Mouse (Mus musculus): ENCODE data around the gene Rimklb.
A peak's percentile ranks its signal among the peaks of the same experiment; 100 is the strongest.
"Not testable (repeated sequence)": the region's sequence is repeated elsewhere in the genome, so short reads cannot be mapped to it uniquely, and the experiment has no call there.

Gene Rimklb

DNA sequence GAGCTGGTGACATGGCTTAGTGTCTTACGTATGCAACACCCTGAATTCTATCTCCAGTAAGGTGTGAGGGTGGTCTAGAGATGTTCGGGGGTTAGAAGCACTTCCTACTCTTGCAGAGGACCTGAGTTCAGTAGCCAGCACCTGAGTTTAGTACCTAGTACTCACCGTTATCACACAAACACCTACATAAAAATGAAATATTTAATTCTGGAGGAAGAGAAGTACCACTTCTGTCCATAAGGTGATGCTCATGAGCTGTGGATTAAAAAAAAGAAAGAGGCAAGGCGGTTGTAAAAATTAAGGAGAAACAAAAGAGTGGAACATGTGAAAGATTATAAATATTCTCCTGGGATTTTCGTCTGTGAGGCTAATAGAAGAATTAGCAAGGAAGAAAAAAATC is 2.1 kb downstream of the Rimklb start:
- peak; percentile 41 for DNase-seq (ENCODE audit: low read depth, low spot score)

DNA sequence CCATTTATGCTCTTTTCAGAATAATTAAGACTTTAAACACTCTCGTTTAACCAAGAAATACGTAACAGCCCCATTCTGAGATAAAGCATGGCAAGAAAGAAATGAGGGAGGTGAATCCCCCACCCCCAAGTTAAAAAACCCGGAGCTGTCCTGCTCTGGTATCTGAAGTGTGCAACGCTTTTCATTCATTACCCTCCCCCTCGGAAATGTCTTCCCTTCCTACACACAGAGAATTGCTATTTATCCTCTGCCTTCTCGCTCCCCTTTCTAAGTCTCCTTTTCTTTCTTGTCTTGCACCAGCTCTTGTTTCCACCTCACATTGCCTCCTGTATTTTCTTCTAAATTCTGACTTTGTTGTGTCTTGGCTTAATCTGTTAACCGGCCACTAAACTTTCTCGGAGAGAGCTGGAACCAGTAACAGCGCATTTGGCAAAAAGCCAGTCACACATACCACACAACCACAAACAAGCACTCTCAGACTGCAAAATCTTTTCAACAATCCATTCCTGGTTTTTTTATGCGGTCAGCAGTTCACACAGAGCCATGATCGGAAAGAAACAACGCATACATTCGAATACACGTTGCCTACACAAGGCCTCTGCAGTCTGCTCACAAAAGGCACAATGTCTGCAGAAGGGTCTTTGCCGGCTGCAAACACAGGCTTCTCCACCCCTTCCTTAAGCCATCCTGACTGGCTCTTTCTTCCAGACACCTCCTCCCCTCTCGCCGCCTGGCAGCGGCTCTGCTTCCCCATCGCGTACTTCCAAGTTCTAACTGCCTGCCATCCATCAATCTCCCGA is 3.3 kb downstream of the Rimklb start:
- DNase-seq (ENCODE audit: low read depth, low spot score) = peak; percentile 73

DNA sequence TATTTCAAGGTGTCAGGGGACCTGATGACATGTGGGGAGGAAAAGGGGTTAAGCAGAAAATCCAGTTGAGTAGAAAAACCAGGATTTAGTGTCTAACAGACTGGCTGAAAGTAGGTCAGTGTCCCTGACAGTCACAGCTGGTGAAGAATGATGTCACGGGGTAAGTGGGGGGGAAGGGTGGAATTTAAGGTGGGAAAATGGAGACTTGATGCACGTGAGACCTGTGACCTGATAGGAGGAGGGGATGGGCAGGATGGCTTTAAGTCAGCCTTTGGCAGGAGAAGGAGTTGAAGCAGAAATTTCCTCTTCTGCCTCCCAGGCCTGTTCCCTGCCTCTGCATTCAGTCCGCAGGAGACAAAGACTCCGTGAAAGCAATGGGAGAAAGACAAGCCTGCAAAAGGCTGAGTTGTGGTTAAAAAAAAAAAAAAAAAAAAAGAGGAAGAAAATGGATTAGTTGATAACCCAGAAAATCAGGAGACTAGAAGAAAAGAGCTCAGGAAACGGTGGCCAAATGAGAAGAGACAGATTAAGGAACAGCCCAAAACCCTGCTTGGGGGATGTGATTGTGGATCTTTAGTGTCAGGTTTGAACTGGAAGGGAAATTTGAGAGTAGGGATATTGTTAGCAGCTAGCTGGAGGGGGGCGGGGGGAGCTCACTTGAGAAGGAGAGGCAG is 4.6 kb downstream of the Rimklb start:
- DNase-seq (ENCODE audit: low read depth, low spot score) = peak; percentile 57

GRCm38 (mm10) chr6:122492479-122492878 is 6.1 kb downstream of the Rimklb start:
- no peak for DNase-seq (ENCODE audit: low read depth, low spot score)

DNA sequence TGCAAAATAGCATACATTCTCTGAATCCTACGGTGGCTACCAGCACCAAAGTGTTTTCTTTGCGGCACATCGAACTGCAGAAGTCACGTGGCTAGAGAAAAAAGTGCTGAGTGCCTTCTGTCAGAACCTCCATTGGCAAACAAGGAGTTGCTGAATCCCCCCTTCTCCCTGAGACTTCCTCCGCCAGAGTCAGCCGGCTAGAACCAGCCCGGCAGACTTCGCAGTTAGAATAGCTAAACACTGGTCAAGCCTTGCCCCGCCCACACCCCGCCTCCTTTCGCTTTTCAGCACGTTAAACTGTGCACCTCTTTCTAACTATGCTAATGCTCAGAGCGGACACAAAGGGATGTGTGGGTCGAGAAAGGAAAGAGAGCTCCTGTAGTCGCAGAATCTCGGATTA is 7.0 kb downstream of the Rimklb start:
- peak; percentile 94 for DNase-seq (ENCODE audit: low read depth, low spot score)

GRCm38 (mm10) chr6:122490929-122491512 is 7.5 kb downstream of the Rimklb start:
- no peak for DNase-seq (ENCODE audit: low read depth, low spot score)

- DNase-seq (ENCODE audit: low read depth, low spot score) = peak; percentile 89
Observed at GRCm38 (mm10) chr6:122486297-122487117, 12.1 kb downstream of the Rimklb start.

DNA sequence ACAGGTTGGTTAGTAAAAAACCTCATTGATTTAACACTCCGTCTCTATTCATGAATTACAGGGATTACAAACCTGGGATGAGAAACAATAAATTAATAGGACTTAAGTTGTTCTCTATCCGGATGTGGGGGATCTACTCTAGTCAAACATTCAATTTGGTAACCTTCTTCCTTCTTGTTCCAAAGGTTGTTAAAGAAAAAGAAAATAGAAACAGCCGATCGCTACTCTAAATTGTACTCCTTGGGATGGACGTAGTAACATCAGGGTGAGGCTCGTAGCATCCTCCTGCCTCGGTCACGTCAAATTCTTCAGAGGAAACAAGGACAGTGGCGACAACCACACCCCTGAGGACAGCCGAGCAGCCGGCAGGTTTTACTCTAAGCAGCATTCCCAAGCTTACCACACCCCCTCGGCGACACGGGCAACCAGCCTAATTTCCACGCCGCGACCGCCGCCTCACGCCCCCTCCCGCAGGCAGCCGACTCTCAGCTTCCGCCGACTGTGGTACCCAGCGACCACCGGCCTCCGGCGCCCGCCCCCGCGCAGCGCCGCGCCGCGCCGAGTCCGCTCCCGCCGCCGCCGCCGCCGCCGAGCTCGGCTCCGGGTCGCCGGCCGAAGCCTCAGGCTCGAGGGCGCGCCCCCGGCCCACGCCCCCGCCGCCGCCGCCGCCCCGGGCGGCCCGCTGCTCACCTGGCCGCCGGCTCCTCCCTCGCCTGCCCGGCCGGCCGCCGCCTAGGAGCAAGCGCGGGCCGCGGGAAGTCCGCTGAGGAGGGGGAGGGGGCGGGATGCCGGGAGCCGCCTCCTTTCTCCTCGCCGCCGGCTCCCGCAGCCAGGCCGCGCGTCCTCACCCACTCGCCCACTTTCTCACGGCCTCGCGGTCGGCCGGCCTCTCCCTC is 12.9 kb downstream of the Rimklb start:
- peak; percentile 39 for DNase-seq (ENCODE audit: low read depth, low spot score)

DNA sequence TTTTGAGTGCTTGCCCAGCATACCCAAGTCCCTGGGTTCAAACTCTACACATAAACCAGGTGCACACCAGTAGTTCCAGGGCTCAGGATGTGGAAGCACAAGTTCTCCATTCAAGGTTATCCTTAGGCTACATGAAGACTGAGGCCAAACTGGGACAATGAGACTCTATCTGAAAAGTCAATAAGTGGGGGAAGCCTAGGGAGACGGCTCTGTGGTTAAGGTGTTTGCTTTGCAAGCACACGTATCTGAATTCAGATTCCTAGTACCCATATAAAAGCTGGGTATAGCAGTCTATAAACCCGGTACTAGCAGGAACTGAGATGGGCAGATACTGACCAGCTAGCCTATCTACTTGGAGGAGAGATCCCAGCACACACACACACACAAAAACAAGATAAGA is 20.5 kb downstream of the Rimklb start:
- DNase-seq (ENCODE audit: low read depth, low spot score) = no peak

GRCm38 (mm10) chr6:122471461-122471860 is 27.1 kb downstream of the Rimklb start:
- DNase-seq (ENCODE audit: low read depth, low spot score) = not testable (repeated sequence)

- no peak for DNase-seq (ENCODE audit: low read depth, low spot score)
Observed at GRCm38 (mm10) chr6:122470240-122470639, 28.3 kb downstream of the Rimklb start.

GRCm38 (mm10) chr6:122469030-122469640 is 29.4 kb downstream of the Rimklb start:
- DNase-seq (ENCODE audit: low read depth, low spot score) = no peak

GRCm38 (mm10) chr6:122466092-122466713 is 32.4 kb downstream of the Rimklb start:
- DNase-seq (ENCODE audit: low read depth, low spot score) = no peak

- no peak for DNase-seq (ENCODE audit: low read depth, low spot score)
Observed at GRCm38 (mm10) chr6:122458946-122459693, 39.4 kb downstream of the Rimklb start.

GRCm38 (mm10) chr6:122447848-122448247 is 50.7 kb downstream of the Rimklb start:
- no peak for DNase-seq (ENCODE audit: low read depth, low spot score)

DNA sequence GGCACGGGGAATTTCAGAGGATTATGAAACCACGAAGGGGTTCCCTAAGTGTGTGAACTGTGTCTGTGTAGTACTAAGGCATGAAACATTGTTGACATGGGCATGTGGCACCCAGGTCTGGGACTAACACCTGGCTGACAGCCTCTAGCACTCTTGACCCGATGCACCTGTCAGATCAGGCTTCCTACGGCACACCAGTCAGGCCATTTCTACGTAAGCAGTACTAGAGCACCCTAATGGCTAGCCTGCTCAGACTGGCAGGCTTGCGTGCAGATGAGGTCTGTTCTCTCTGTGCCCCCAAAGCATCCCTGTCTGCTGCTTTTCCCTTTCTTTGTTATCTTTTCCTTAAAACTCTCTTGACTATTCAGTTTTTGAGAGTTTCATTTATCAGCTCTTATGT is 53.3 kb downstream of the Rimklb start:
- DNase-seq (ENCODE audit: low read depth, low spot score) = no peak

DNA sequence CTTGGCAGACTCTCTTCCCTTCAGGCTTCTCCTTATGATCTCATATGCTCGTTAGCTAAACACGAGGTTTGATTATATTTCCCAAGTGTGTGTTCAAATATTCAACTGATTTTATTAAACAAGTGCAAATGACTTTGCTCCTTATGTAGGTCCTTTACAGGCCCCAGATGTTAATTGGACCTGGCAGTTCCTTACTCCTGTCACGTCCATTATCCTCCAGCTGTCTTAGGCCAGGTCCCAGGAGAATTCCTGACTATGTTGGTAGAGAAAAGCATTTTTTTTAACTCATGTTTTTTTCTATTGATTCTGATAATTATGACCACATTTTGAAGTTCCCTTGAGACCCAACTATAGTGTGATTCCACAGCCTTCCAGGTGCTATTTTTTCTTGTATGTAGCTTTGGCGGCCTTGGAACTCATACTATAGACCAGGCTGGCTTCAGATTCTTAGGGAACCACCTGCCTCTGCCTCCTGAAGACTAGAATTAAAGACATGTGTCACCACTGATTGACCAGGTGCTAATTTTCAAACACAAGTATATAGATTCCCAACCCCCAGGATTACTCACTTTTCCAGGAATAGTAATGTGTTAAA is 57.8 kb downstream of the Rimklb start:
- no peak for DNase-seq (ENCODE audit: low read depth, low spot score)

GRCm38 (mm10) chr6:122439249-122439648 is 59.3 kb downstream of the Rimklb start:
- no peak for DNase-seq (ENCODE audit: low read depth, low spot score)

- DNase-seq (ENCODE audit: low read depth, low spot score) = no peak
Observed at GRCm38 (mm10) chr6:122435270-122435669, 63.3 kb downstream of the Rimklb start.

Data from mesoderm, embryonic 11.5 days (tissue).